Mouse (Mus musculus): ENCODE results near the gene Id2.

The Id2 gene

GRCm38 (mm10) chr12:25083260-25084178 is 13.4 kb downstream of the Id2 start:
- DNase-seq (ENCODE audit: low read depth): no peak

- DNase-seq (ENCODE audit: low read depth): no peak
Observed at GRCm38 (mm10) chr12:25074344-25074743, 22.6 kb downstream of the Id2 start.

GRCm38 (mm10) chr12:25073374-25073773 is 23.6 kb downstream of the Id2 start:
- no peak for DNase-seq (ENCODE audit: low read depth)

- DNase-seq (ENCODE audit: low read depth): no peak
Observed at GRCm38 (mm10) chr12:25062264-25062663, 34.7 kb downstream of the Id2 start.

- no peak for DNase-seq (ENCODE audit: low read depth)
Observed at GRCm38 (mm10) chr12:25060901-25061300, 36.0 kb downstream of the Id2 start.

GRCm38 (mm10) chr12:25059487-25060200 is 37.3 kb downstream of the Id2 start:
- no peak for DNase-seq (ENCODE audit: low read depth)

- no peak for DNase-seq (ENCODE audit: low read depth)
Observed at GRCm38 (mm10) chr12:25054963-25055362, 42.0 kb downstream of the Id2 start.

GRCm38 (mm10) chr12:25054511-25054910 is 42.4 kb downstream of the Id2 start:
- no peak for DNase-seq (ENCODE audit: low read depth)

- no peak for DNase-seq (ENCODE audit: low read depth)
Observed at GRCm38 (mm10) chr12:25049253-25049652, 47.7 kb downstream of the Id2 start.

- no peak for DNase-seq (ENCODE audit: low read depth)
Observed at GRCm38 (mm10) chr12:25044579-25044978, 52.4 kb downstream of the Id2 start.

GRCm38 (mm10) chr12:25044056-25044455 is 52.9 kb downstream of the Id2 start:
- DNase-seq (ENCODE audit: low read depth): no peak
